Comparison of ENCODE assay signal across 8 mouse cellular contexts in genomic region chr1:92648673-92649072, GRCm38 (mm10). TPM values are rescaled to one million over a fixed set of nuclear protein-coding genes. Genes with fewer than 3 reads are reported as not detected.
A peak's percentile ranks its signal among the peaks of the same experiment; 100 is the strongest.
DNase-seq lines count a peak whose midpoint lies in the region; ATAC-seq lines count a peak whose summit lies in the region.

TSS of gene Otos (minus strand) at chr1:92648841.

- no peaks in the 10 kb centered on the region for H3K9me3 ChIP-seq in forebrain, embryonic 13.5 days (replicated peaks)
- no peaks in the 10 kb centered on the region for H3K9me3 ChIP-seq in hindbrain, embryonic 11.5 days (ENCODE audit: control insufficient read depth, low read length)

- 28% methylated on average over 8 of the region's 8 CpGs for WGBS in forebrain, embryonic 13.5 days
- WGBS in hindbrain, embryonic 11.5 days: 31% methylated on average over 8 of the region's 8 CpGs

- H3K27ac ChIP-seq in forebrain, embryonic 13.5 days: no peak within 1 kb of the TSS
- H3K27ac ChIP-seq in hindbrain, embryonic 11.5 days (ENCODE audit: low read depth, low read length): no peak within 1 kb of the TSS

- 0 out of 2 replicates have a peak, but pooled peaks cover 6% of the 10 kb centered on the region for H3K27me3 ChIP-seq in forebrain, embryonic 13.5 days
- no peaks in the 10 kb centered on the region for H3K27me3 ChIP-seq in hindbrain, embryonic 11.5 days (ENCODE audit: control insufficient read depth, insufficient read depth, low read length)

- H3K9ac ChIP-seq in forebrain, embryonic 13.5 days: no peak within 1 kb of the TSS
- H3K9ac ChIP-seq in hindbrain, embryonic 11.5 days (ENCODE audit: low read depth, low read length): no peak within 1 kb of the TSS

- ATAC-seq in forebrain, embryonic 13.5 days: peak; percentile 71
- ATAC-seq in hindbrain, embryonic 11.5 days (ENCODE audit: low FRiP score): peak; percentile 49

- no peak within 1 kb of the TSS for H3K4me2 ChIP-seq in forebrain, embryonic 13.5 days
- H3K4me2 ChIP-seq in hindbrain, embryonic 11.5 days (replicated peaks; ENCODE audit: low read depth, low read length): no peak within 1 kb of the TSS

- DNase-seq in MEL-GATA-1-ER (ENCODE audit: extremely low read depth, low read depth): peak; percentile 82
- DNase-seq in c-Kit-positive CD71-positive TER-119-negative erythroid progenitor cells, embryonic 14.5 days (ENCODE audit: low read depth): peak; percentile 40
- peak; percentile 86 for DNase-seq in hindbrain, embryonic 11.5 days (ENCODE audit: low spot score)
- peak; percentile 72 to 84 for DNase-seq in layer of hippocampus, postnatal 14 days (ENCODE audit: low spot score in 2 of 2)
- DNase-seq in lung, postnatal 14 days: peak; percentile 73
- DNase-seq in retina, postnatal 1 day: peak; percentile 82
- DNase-seq in thymus, postnatal 4 days: peak; percentile 80

- H3K4me3 ChIP-seq in forebrain, embryonic 13.5 days: no peak within 1 kb of the TSS
- H3K4me3 ChIP-seq in hindbrain, embryonic 11.5 days (ENCODE audit: low read depth, low read length): no peak within 1 kb of the TSS

- H3K36me3 ChIP-seq in forebrain, embryonic 13.5 days (ENCODE audit: poor library complexity, severe bottlenecking): no peaks in the 10 kb centered on the region
- no peaks in the 10 kb centered on the region for H3K36me3 ChIP-seq in hindbrain, embryonic 11.5 days (ENCODE audit: control insufficient read depth, insufficient read depth, low read length)

- 0 out of 2 replicates have a peak, but pooled peaks cover 15% of the 10 kb centered on the region for H3K4me1 ChIP-seq in forebrain, embryonic 13.5 days
- no peaks in the 10 kb centered on the region for H3K4me1 ChIP-seq in hindbrain, embryonic 11.5 days (replicated peaks; ENCODE audit: control insufficient read depth, insufficient read depth, low read length)

RNA-seq across cellular contexts. Expression of gene Otos, which starts in this region (rescaled TPM):
- 0.10 and 0.11 TPM in 2 replicates for polyA plus RNA-seq in forebrain, embryonic 13.5 days (2015; fragmentation: Nextera tagmentation; extraction: Ambion mirVana)
- polyA plus RNA-seq in hindbrain, embryonic 11.5 days (2014; fragmentation: Nextera tagmentation; extraction: Ambion mirVana): 0.09 and 0.10 TPM in 2 replicates
- 1 to 10 TPM in 1 of 2 experiments, under 1 TPM in 1; 0.60 to 1.0 TPM for total RNA-seq in layer of hippocampus, postnatal 14 days (2021)

Comparison
In these comparisons a context has a peak if more than half of its experiments do, and no peak if none do; other contexts are left out.
1. Peak in ATAC-seq in forebrain, embryonic 13.5 days; RNA of the gene not detected or under 1 TPM.
2. Peak in DNase-seq and ATAC-seq in hindbrain, embryonic 11.5 days; RNA of the gene not detected or under 1 TPM.